Mouse (Mus musculus) CH12.LX (cell line): Measurements from ENCODE around the gene Specc1l. TPM values are rescaled to one million over a fixed set of nuclear protein-coding genes. Genes with fewer than 3 reads are reported as not detected.

Source experiments
- DNase-seq: peaks from one replicate; pipeline ENCODE4 v3.0.0-alpha.2; 2013; ENCODE audit errors: extremely low read depth
- H3K27ac ChIP-seq: 2 replicates; pipeline ENCODE4 v1.5.1; 2012; ENCODE audit warnings: low read depth, mild to moderate bottlenecking, control low read depth, moderate library complexity; ENCODE audit not compliant: insufficient read depth
- H3K27me3 ChIP-seq: replicated peaks from 2 replicates; pipeline ENCODE3; 2012; ENCODE audit warnings: inconsistent platforms
- H3K36me3 ChIP-seq, 2 experiments: replicated peaks in 1 of 2; 2 replicates each; pipeline versions ENCODE3 to v1.6.1; 2012; ENCODE audit warnings: inconsistent platforms in 1 of 2, low read length in 1 of 2, mild to moderate bottlenecking in 1 of 2, mixed read lengths in 1 of 2, moderate library complexity in 1 of 2; ENCODE audit not compliant: control insufficient read depth in 1 of 2, insufficient read depth in 1 of 2
- H3K4me1 ChIP-seq, 2 experiments: 2 replicates each; pipeline ENCODE4 v1.6.1; 2012; ENCODE audit warnings: inconsistent platforms in 1 of 2, moderate library complexity in 1 of 2; ENCODE audit not compliant: insufficient read depth in 2 of 2, control insufficient read depth in 1 of 2
- H3K4me2 ChIP-seq: 2 replicates; pipeline ENCODE4 v1.6.1; 2012; ENCODE audit warnings: low read depth, mild to moderate bottlenecking, control low read depth; ENCODE audit not compliant: poor library complexity, insufficient read depth, severe bottlenecking
- H3K4me3 ChIP-seq, 3 experiments: fragments of 150-350 bp in 1 of 3; sonication (generic) in 1 of 3; replicated peaks in 1 of 3; 2 replicates each; pipeline versions ENCODE3 to v1.5.1; 2011 to 2012; ENCODE audit warnings: low read depth in 2 of 3, low read length in 2 of 3, mild to moderate bottlenecking in 2 of 3, moderate library complexity in 2 of 3, control low read depth in 1 of 3, improper control_type of control experiment in 1 of 3, inconsistent platforms in 1 of 3, mixed read lengths in 1 of 3; ENCODE audit not compliant: poor library complexity in 1 of 3
- H3K79me2 ChIP-seq: replicated peaks from 2 replicates; pipeline ENCODE4 v1.6.1; 2012; ENCODE audit warnings: mild to moderate bottlenecking, moderate library complexity; ENCODE audit not compliant: control insufficient read depth, poor library complexity, insufficient read depth, severe bottlenecking; ENCODE audit errors: extremely low read depth
- H3K9ac ChIP-seq: 2 replicates; pipeline ENCODE4 v1.6.1; 2012; ENCODE audit warnings: low read depth, mild to moderate bottlenecking, control low read depth, moderate library complexity; ENCODE audit not compliant: insufficient read depth
- H3K9me3 ChIP-seq: replicated peaks from 2 replicates; pipeline ENCODE3; 2012; ENCODE audit warnings: low read length, inconsistent platforms, mixed read lengths
- BHLHE40 ChIP-seq: IDR thresholded peaks from 2 replicates; pipeline ENCODE4 v1.6.1; 2011; ENCODE audit warnings: mild to moderate bottlenecking, low read depth, low read length, improper control_type of control experiment
- CHD2 ChIP-seq: IDR thresholded peaks from 2 replicates; pipeline ENCODE4 v1.6.1; 2011; ENCODE audit warnings: low read length, improper control_type of control experiment
- CTCF ChIP-seq, 2 experiments: IDR thresholded peaks in 1 of 2; conservative IDR thresholded peaks in 1 of 2; 2 replicates each; pipeline ENCODE4 v1.5.1; 2011 to 2012; ENCODE audit warnings: low read depth in 2 of 2, low read length in 2 of 2, improper control_type of control experiment in 1 of 2, inconsistent platforms in 1 of 2, mild to moderate bottlenecking in 1 of 2, moderate library complexity in 1 of 2
- ELF1 ChIP-seq: IDR thresholded peaks from 2 replicates; pipeline ENCODE4 v1.6.1; 2014; ENCODE audit warnings: low read depth, mild to moderate bottlenecking, inconsistent platforms, low read length, improper control_type of control experiment
- GABPA ChIP-seq: IDR thresholded peaks from 2 replicates; pipeline ENCODE4 v1.6.1; 2012; ENCODE audit warnings: low read depth, low read length, improper control_type of control experiment, inconsistent platforms; ENCODE audit not compliant: insufficient replicate concordance
- HCFC1 ChIP-seq: IDR thresholded peaks from 2 replicates; pipeline ENCODE4 v1.6.1; 2012; ENCODE audit warnings: low read depth, mild to moderate bottlenecking, inconsistent platforms, low read length, improper control_type of control experiment
- MAFK ChIP-seq: IDR thresholded peaks from 2 replicates; pipeline ENCODE4 v1.6.1; 2011; ENCODE audit warnings: low read length, improper control_type of control experiment; ENCODE audit not compliant: insufficient replicate concordance
- MAX ChIP-seq: IDR thresholded peaks from 2 replicates; pipeline ENCODE4 v1.6.1; 2011; ENCODE audit warnings: low read length, improper control_type of control experiment
- MAZ ChIP-seq: IDR thresholded peaks from 2 replicates; pipeline ENCODE4 v1.6.1; 2012; ENCODE audit warnings: low read depth, mild to moderate bottlenecking, inconsistent platforms, low read length, improper control_type of control experiment, moderate library complexity
- MEF2A ChIP-seq: IDR thresholded peaks from 2 replicates; pipeline ENCODE4 v1.6.1; 2014; ENCODE audit warnings: low read depth, mild to moderate bottlenecking, inconsistent platforms, low read length, improper control_type of control experiment, borderline replicate concordance
- MXI1 ChIP-seq: IDR thresholded peaks from 2 replicates; pipeline ENCODE4 v1.6.1; 2011; ENCODE audit warnings: mild to moderate bottlenecking, low read depth, low read length, improper control_type of control experiment
- MYC ChIP-seq: IDR thresholded peaks from 2 replicates; pipeline ENCODE4 v1.6.1; 2011; ENCODE audit warnings: low read depth, mild to moderate bottlenecking, improper control_type of control experiment, low read length
- NRF1 ChIP-seq: IDR thresholded peaks from 2 replicates; pipeline ENCODE4 v1.6.1; 2014; ENCODE audit warnings: low read depth, mild to moderate bottlenecking, inconsistent platforms, low read length, improper control_type of control experiment, moderate library complexity
- RAD21 ChIP-seq: IDR thresholded peaks from 2 replicates; pipeline ENCODE4 v1.6.1; 2011; ENCODE audit warnings: low read depth, mild to moderate bottlenecking, low read length, improper control_type of control experiment, moderate library complexity
- RCOR1 ChIP-seq: conservative IDR thresholded peaks from 2 replicates; pipeline ENCODE4 v1.6.1; 2012; ENCODE audit warnings: low read depth, mild to moderate bottlenecking, inconsistent platforms, low read length, improper control_type of control experiment
- SIN3A ChIP-seq: IDR thresholded peaks from 2 replicates; pipeline ENCODE4 v1.6.1; 2012; ENCODE audit warnings: low read length, improper control_type of control experiment, inconsistent platforms
- TBP ChIP-seq: conservative IDR thresholded peaks from 2 replicates; pipeline ENCODE4 v1.6.1; 2011; ENCODE audit warnings: low read depth, low read length, improper control_type of control experiment
- TCF12 ChIP-seq: IDR thresholded peaks from 2 replicates; pipeline ENCODE4 v1.6.1; 2014; ENCODE audit warnings: low read depth, mild to moderate bottlenecking, inconsistent platforms, low read length, improper control_type of control experiment
- UBTF ChIP-seq: IDR thresholded peaks from 2 replicates; pipeline ENCODE4 v1.6.1; 2012; ENCODE audit warnings: low read depth, mild to moderate bottlenecking, inconsistent platforms, low read length, improper control_type of control experiment, moderate library complexity
- USF1 ChIP-seq: IDR thresholded peaks from 2 replicates; pipeline ENCODE4 v1.6.1; 2014; ENCODE audit warnings: low read depth, mild to moderate bottlenecking, inconsistent platforms, low read length, improper control_type of control experiment
- ZMIZ1 ChIP-seq: IDR thresholded peaks from 2 replicates; pipeline ENCODE4 v1.6.1; 2012; ENCODE audit warnings: low read depth, mild to moderate bottlenecking, inconsistent platforms, low read length, improper control_type of control experiment
- ZNF384 ChIP-seq: IDR thresholded peaks from 2 replicates; pipeline ENCODE4 v1.6.1; 2012; ENCODE audit warnings: low read depth, low read length, improper control_type of control experiment, inconsistent platforms
- dilution Hi-C: fragments of 300-500 bp; cut with MboI; formaldehyde crosslinking; loops from 2 replicates; pipeline ENCODE4 v1.14.3; 2020; ENCODE audit warnings: low sequenced_read_pairs; ENCODE audit not compliant: extremely low pct_unique_long_range_greater_than_20kb, extremely low pct_ligation_motif_present
- in situ Hi-C: fragments of 300-500 bp; cut with MboI; formaldehyde crosslinking; loops from 3 replicates; pipeline ENCODE4 v1.14.3; 2019; ENCODE audit warnings: low sequenced_read_pairs, low pct_ligation_motif_present, low pct_unique_long_range_greater_than_20kb, mixed read lengths
- polyA plus RNA-seq: library from polyadenylated mRNA; unstranded; fragments of >175 nt; gene quantifications from 2 replicates; pipeline ENCODE4 v1.2.1, GENCODE M21; 2012; ENCODE audit warnings: low read depth; ENCODE audit not compliant: insufficient read length
- total RNA-seq, 2 experiments: library from RNA; depleted of rRNA; stranded (reverse); fragments of 300-350 nt in 1 of 2; fragments of >200 nt in 1 of 2; gene quantifications; 2 replicates each; pipeline ENCODE4 v1.2.3; 2012 to 2014

Gene Specc1l
- total and polyA plus RNA-seq, 3 experiments = 18.6 to 25.1 (median 21.1) TPM

DNA sequence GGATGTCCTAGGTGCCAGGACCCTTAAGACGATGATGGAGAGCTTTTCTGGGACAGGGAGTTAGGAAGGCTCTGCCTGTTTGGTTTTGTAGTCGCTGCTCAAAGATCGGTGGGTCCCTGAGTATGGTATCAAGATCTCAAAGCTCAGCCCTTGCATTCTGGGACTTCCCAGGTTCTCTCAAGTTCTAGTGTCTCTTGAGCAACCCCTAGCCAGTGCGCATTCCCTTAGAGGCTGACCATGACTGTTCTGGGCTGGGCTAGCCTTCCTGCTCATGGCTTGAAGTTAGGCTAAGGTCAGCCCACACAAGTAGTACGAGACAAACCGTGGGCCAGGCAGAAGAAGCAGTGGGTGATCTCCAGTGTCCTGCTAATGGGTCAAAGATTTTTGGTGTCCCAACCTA is 106.3 kb downstream of the Specc1l start:
- H3K79me2 ChIP-seq = peaks cover 9% of the 10 kb centered on the region
- dilution Hi-C loops = no loop called here
- peak overlapping the region; percentile 70 for H3K4me2 ChIP-seq
- H3K9me3 ChIP-seq = no peaks in the 10 kb centered on the region
- peak overlapping the region; percentile 66 to 83 (median 67) for H3K4me3 ChIP-seq
- peaks cover 0 to 15% of the 10 kb centered on the region in 2 experiments for H3K36me3 ChIP-seq
- peak overlapping the region; percentile 70; the same call in 1 of the 2 replicates for H3K9ac ChIP-seq
- in situ Hi-C loops = loop anchor here (5.0 kb wide), 1 partner anchor 169 kb away; no protein-coding TSS in a partner anchor
- TF ChIP-seq ZMIZ1 = no peak
- no peak for TF ChIP-seq MEF2A
- TF ChIP-seq CTCF (conservative IDR thresholded peaks at IDR 0.05 in 1 of 2, IDR thresholded peaks at IDR 0.05 in 1 of 2; ENCODE audit: low read depth in 2 of 2, low read length in 2 of 2) = no peak
- TF ChIP-seq UBTF = no peak
- TF ChIP-seq, all 38 proteins: peak for 0
- H3K27ac ChIP-seq = no peak overlapping the region
- H3K27me3 ChIP-seq = no peaks in the 10 kb centered on the region
- peaks cover 32 to 88% of the 10 kb centered on the region in 2 experiments for H3K4me1 ChIP-seq
- DNase-seq = no peak

DNA sequence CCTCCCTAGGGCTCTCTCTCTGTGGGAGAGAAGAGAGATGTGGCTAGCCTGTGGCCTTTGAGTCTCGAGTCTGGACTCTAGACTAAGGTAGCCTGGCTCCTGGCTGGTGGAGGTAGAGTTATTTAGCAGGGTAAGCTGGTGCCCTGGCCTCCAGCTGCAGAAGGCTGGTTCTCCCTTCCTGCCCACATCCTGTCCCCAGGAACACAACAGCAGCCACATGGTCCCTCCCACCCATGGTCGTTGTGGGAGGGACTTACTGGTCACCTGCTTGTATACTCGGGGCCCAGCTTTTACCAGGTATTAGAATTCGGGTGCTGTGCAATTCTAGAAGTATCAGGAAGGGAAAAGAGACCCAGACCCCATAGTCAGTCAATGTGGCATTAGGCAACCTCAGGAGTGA is 108.4 kb downstream of the Specc1l start:
- H3K9ac ChIP-seq = no peak overlapping the region
- peak; percentile 15; the same call in 1 of the 2 replicates for TF ChIP-seq MAX
- TF ChIP-seq CTCF (conservative IDR thresholded peaks at IDR 0.05 in 1 of 2, IDR thresholded peaks at IDR 0.05 in 1 of 2; ENCODE audit: low read depth in 2 of 2, low read length in 2 of 2) = no peak
- TF ChIP-seq TCF12 = peak; percentile 39; the same call in 1 of the 2 replicates
- no peak for TF ChIP-seq USF1
- no peak for TF ChIP-seq NRF1
- TF ChIP-seq ELF1 = no peak
- H3K79me2 ChIP-seq = peaks cover 9% of the 10 kb centered on the region
- H3K36me3 ChIP-seq = peaks cover 0 to 22% of the 10 kb centered on the region in 2 experiments
- peak overlapping the region; percentile 8; the same call in 1 of the 2 replicates for H3K4me2 ChIP-seq
- no peaks in the 10 kb centered on the region for H3K9me3 ChIP-seq
- in situ Hi-C loops = no loop called here
- H3K27ac ChIP-seq = no peak overlapping the region
- dilution Hi-C loops = no loop called here
- no peak overlapping the region for H3K4me3 ChIP-seq
- H3K4me1 ChIP-seq = peaks cover 41 to 89% of the 10 kb centered on the region in 2 experiments
- DNase-seq = no peak
- no peaks in the 10 kb centered on the region for H3K27me3 ChIP-seq

- no peak overlapping the region for H3K9ac ChIP-seq
- no peak for DNase-seq
- H3K4me3 ChIP-seq = no peak overlapping the region
- no peak overlapping the region for H3K27ac ChIP-seq
- peaks cover 9% of the 10 kb centered on the region for H3K79me2 ChIP-seq
- dilution Hi-C loops (no loop called here), in situ Hi-C loops (no loop called here)
- TF ChIP-seq UBTF (no peak), MAFK (no peak), ZNF384 (no peak), RAD21 (no peak), USF1 (no peak), ELF1 (no peak), MAZ (no peak), HCFC1 (no peak), GABPA (no peak), MXI1 (no peak), SIN3A (no peak), CHD2 (no peak), BHLHE40 (no peak), RCOR1 (no peak), MYC (no peak), TBP (no peak)
- H3K27me3 ChIP-seq = no peaks in the 10 kb centered on the region
- peaks cover 7 to 37% of the 10 kb centered on the region in 2 experiments for H3K36me3 ChIP-seq
- H3K4me1 ChIP-seq = peaks cover 59 to 97% of the 10 kb centered on the region in 2 experiments
- H3K9me3 ChIP-seq = no peaks in the 10 kb centered on the region
- no peak overlapping the region for H3K4me2 ChIP-seq
These were observed 111.1 kb downstream of the Specc1l start for GRCm38 (mm10) chr10:75322966-75323365.
